Mouse (Mus musculus) small intestine, adult 2 months (tissue): ENCODE measurements at regions not wholly inside any gene's neighbourhood (a gene's known extent, or its start where the extent isn't known, plus 50 kb on each side); places are given as distances from the start of the nearest gene placed in this dataset.

Source experiments
- CTCF ChIP-seq: fragments of 200-500 bp; IDR thresholded peaks from 2 replicates; pipeline ENCODE4 v1.5.1; 2012; ENCODE audit warnings: low read depth, mild to moderate bottlenecking, control low read depth, inconsistent platforms, low read length, moderate library complexity, mixed read lengths; ENCODE audit not compliant: insufficient replicate concordance, insufficient read length; ENCODE audit errors: extremely low read depth
- POLR2A ChIP-seq: fragments of 200-500 bp; IDR thresholded peaks from 2 replicates; pipeline ENCODE4 v1.6.1; 2012; ENCODE audit warnings: low read depth, mild to moderate bottlenecking, control low read depth, inconsistent platforms, low read length, moderate library complexity

DNA sequence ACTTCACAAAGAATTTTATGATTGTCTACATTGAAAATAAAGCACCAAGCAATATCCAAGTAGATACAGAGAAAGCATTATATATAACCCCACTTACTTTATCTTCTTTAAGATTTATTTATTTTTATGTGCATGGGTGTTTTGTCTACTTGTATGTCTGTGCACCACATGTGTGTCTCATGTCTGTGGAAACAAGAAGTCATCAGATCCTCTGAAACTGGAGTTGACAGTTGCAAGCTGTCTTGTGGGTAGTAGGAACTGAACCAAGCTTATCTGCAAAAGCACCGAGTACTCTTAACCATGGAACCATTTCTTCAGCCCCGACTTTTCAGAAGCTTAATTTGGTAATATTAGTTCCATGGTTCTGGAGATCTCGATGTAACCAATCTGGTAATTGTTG, 151.2 kb upstream of the Tet2 start:
- TF ChIP-seq CTCF (no peak), POLR2A (no peak)
